Mouse (Mus musculus) right cerebral cortex, postnatal 14 days (tissue): Measurements from ENCODE around the gene Scaf1.

Experiments used
- DNase-seq: peaks from one replicate; pipeline ENCODE4 v3.0.0; 2022

Gene Scaf1

GRCm38 (mm10) chr7:44953561-44953960 lies 62.6 kb downstream of the Scaf1 start:
- DNase-seq = no peak
